Mouse (Mus musculus) intestine, postnatal 0 days (tissue): Measurements from ENCODE around the gene Zfand2b. TPM values are rescaled to one million over a fixed set of nuclear protein-coding genes. Genes with fewer than 3 reads are reported as not detected.

ENCODE experiments used
- ATAC-seq: fragments of 200-750 bp; cut with Nextera tagmentation; 2 replicates; pipeline ENCODE4 v1.8.0; 2017; ENCODE audit warnings: mild to moderate bottlenecking, moderate TSS enrichment, moderate library complexity
- H3K27ac ChIP-seq: fragments of 300-500 bp; sonication (generic); 2 replicates; pipeline ENCODE4 v1.5.1; 2014; ENCODE audit warnings: mild to moderate bottlenecking, low read depth, low read length, moderate library complexity
- H3K27me3 ChIP-seq: fragments of 300-500 bp; sonication (generic); replicated peaks from 2 replicates; pipeline ENCODE4 v1.6.1; 2014; ENCODE audit warnings: low read length, mixed read lengths; ENCODE audit not compliant: control insufficient read depth, insufficient read depth
- H3K36me3 ChIP-seq: fragments of 300-500 bp; sonication (generic); 2 replicates; pipeline ENCODE4 v1.6.1; 2014; ENCODE audit warnings: mild to moderate bottlenecking, moderate library complexity; ENCODE audit not compliant: control insufficient read depth, insufficient read depth
- H3K4me1 ChIP-seq: fragments of 300-500 bp; sonication (generic); replicated peaks from 2 replicates; pipeline ENCODE4 v1.6.1; 2014; ENCODE audit warnings: antibody characterized with exemption, low read length, mixed read lengths; ENCODE audit not compliant: control insufficient read depth, insufficient read depth
- H3K4me2 ChIP-seq: fragments of 300-500 bp; sonication (generic); replicated peaks from 2 replicates; pipeline ENCODE4 v1.6.1; 2014; ENCODE audit warnings: low read depth, mild to moderate bottlenecking, moderate library complexity
- H3K4me3 ChIP-seq: fragments of 300-500 bp; sonication (generic); 2 replicates; pipeline ENCODE4 v1.5.1; 2014; ENCODE audit warnings: low read depth, low read length
- H3K9ac ChIP-seq: fragments of 300-500 bp; sonication (generic); 2 replicates; pipeline ENCODE4 v1.6.1; 2014; ENCODE audit warnings: mild to moderate bottlenecking, low read depth, low read length
- H3K9me3 ChIP-seq: fragments of 300-500 bp; sonication (generic); 2 replicates; pipeline ENCODE4 v1.6.1; 2016; ENCODE audit warnings: mixed run types; ENCODE audit not compliant: control insufficient read depth
- CTCF ChIP-seq: sonication (generic); IDR thresholded peaks from 2 replicates; pipeline ENCODE4 v1.5.1; 2016; ENCODE audit warnings: low read depth, mild to moderate bottlenecking, control low read depth, antibody characterized with exemption, moderate library complexity
- WGBS: fragments of 180-500 bp; shearing (Covaris S2); extraction: QIAGEN DNeasy Blood & Tissue Kit; methylation state at CpG from one replicate; pipeline ENCODE4 v1.1.7; 2014; 5-methylcytosine and 5-hydroxymethylcytosine counted together
- polyA plus RNA-seq: library from polyadenylated mRNA; unstranded; fragments of >200 nt; fragmentation: Nextera tagmentation; extraction: Ambion mirVana; gene quantifications from 2 replicates; pipeline ENCODE4 v1.2.1, GENCODE M21; 2015

Zfand2b gene
- polyA plus RNA-seq, 1 experiment from 2014 or later: 51.2 TPM

DNA sequence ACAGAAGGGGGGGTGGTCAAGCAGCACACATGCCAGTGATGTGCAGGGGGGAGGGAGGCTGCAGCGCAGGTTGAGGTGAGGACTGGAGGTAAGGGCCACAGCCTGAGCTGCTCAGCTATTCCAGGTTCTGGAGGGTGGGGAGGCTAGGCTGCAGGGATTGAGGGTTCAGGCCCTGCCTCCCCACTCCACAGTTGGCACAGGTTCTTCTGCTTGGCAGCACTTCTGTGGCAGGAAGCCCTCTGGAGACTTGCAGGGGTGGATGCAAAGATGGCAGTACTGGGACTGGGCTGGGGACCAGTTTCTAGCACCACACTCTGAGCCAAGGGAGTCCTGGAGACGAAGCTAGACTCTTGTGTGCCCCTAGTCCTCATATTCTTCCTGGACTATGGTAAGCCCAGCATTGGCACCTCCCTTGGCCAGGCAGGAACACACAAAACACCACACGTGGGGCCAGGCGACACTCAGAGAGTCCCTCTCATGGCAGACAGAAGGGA, 13.0 kb downstream of the Zfand2b start:
- Histone ChIP-seq H3K27me3 (no peaks in the 10 kb centered on the region), H3K9me3 (no peaks in the 10 kb centered on the region), H3K9ac (no peak overlapping the region), H3K36me3 (peaks cover 51% of the 10 kb centered on the region), H3K4me3 (no peak overlapping the region), H3K4me1 (0 out of 2 replicates have a peak, but pooled peaks cover 2% of the 10 kb centered on the region), H3K27ac (no peak overlapping the region), H3K4me2 (no peak overlapping the region)
- ATAC-seq: no peak
- no peak for TF ChIP-seq CTCF
- WGBS: 79% methylated on average over 4 of the region's 4 CpGs

GRCm38 (mm10) chr1:75182160-75182559, 13.7 kb downstream of the Zfand2b start:
- Histone ChIP-seq H3K27me3 (no peaks in the 10 kb centered on the region), H3K4me3 (no peak overlapping the region), H3K9ac (no peak overlapping the region), H3K4me1 (0 out of 2 replicates have a peak, but pooled peaks cover 2% of the 10 kb centered on the region), H3K4me2 (no peak overlapping the region), H3K9me3 (no peaks in the 10 kb centered on the region), H3K27ac (no peak overlapping the region), H3K36me3 (peaks cover 56% of the 10 kb centered on the region)
- peak; percentile 47 for TF ChIP-seq CTCF
- no peak for ATAC-seq
- WGBS: 78% methylated on average over 4 of the region's 4 CpGs

GRCm38 (mm10) chr1:75185495-75185894, 17.0 kb downstream of the Zfand2b start:
- no peaks in the 10 kb centered on the region for H3K9me3 ChIP-seq
- WGBS: 85% methylated on average over 11 of the region's 11 CpGs
- no peak overlapping the region for H3K4me2 ChIP-seq
- H3K27me3 ChIP-seq: no peaks in the 10 kb centered on the region
- H3K4me1 ChIP-seq: 0 out of 2 replicates have a peak, but pooled peaks cover 2% of the 10 kb centered on the region
- no peak overlapping the region for H3K9ac ChIP-seq
- H3K27ac ChIP-seq: no peak overlapping the region
- no peak for TF ChIP-seq CTCF
- H3K4me3 ChIP-seq: no peak overlapping the region
- peaks cover 68% of the 10 kb centered on the region for H3K36me3 ChIP-seq
- ATAC-seq: no peak

GRCm38 (mm10) chr1:75187126-75187525, 18.7 kb downstream of the Zfand2b start:
- Histone ChIP-seq H3K4me3 (no peak overlapping the region), H3K27ac (no peak overlapping the region), H3K4me2 (no peak overlapping the region), H3K9me3 (no peaks in the 10 kb centered on the region), H3K27me3 (no peaks in the 10 kb centered on the region), H3K36me3 (peaks cover 57% of the 10 kb centered on the region), H3K9ac (no peak overlapping the region), H3K4me1 (peaks cover 4% of the 10 kb centered on the region; the same call in 1 of the 2 replicates)
- no peak for TF ChIP-seq CTCF
- no peak for ATAC-seq

DNA sequence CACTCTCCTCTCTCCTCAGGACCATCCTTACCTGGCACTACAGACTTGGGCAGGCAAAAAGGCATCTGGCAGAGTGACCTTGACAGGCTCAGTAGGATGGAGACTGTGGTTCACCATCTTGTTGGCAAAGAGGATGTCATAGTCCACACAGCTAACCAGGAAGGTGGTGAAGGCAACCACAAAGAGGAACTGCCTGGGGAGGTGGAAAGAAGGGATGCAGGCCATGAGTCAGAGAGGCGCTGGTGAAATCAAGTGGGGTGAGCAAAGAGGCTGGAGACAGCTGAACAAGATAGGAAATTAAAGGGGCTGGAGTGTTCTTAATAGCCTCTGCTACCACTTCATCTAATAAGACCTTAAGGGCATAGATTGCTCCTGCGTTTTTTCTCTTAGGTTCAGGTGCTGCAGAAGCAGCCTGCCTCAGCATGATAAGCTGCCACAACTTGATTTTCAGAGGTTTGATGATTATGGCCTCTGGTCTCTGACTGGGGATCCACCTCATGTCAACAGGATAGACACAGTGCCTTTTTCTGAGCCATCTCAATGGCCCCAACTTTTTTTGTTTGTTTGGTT, 19.6 kb downstream of the Zfand2b start:
- Histone ChIP-seq H3K9ac (no peak overlapping the region), H3K36me3 (peaks cover 53% of the 10 kb centered on the region), H3K4me2 (no peak overlapping the region), H3K27me3 (no peaks in the 10 kb centered on the region), H3K4me1 (peaks cover 4% of the 10 kb centered on the region; the same call in 1 of the 2 replicates), H3K9me3 (no peaks in the 10 kb centered on the region), H3K27ac (no peak overlapping the region), H3K4me3 (no peak overlapping the region)
- no peak for TF ChIP-seq CTCF
- ATAC-seq: no peak
- WGBS: 90% methylated on average over 2 of the region's 2 CpGs

- Histone ChIP-seq H3K9ac (0 out of 2 replicates have a peak overlapping the region, but pooled peaks have one; percentile 4), H3K27ac (no peak overlapping the region), H3K36me3 (peaks cover 39% of the 10 kb centered on the region), H3K4me3 (0 out of 2 replicates have a peak overlapping the region, but pooled peaks have one; percentile 91), H3K4me2 (peak overlapping the region; percentile 92), H3K27me3 (no peaks in the 10 kb centered on the region), H3K9me3 (no peaks in the 10 kb centered on the region), H3K4me1 (peaks cover 4% of the 10 kb centered on the region; the same call in 1 of the 2 replicates)
- no peak for ATAC-seq
- 36% methylated on average over 2 of the region's 2 CpGs for WGBS
- TF ChIP-seq CTCF: no peak
These were observed 22.1 kb downstream of the Zfand2b start for GRCm38 (mm10) chr1:75190577-75190976.
